Comparison of ENCODE assay signal across 21 mouse cellular contexts in the genomic region with DNA sequence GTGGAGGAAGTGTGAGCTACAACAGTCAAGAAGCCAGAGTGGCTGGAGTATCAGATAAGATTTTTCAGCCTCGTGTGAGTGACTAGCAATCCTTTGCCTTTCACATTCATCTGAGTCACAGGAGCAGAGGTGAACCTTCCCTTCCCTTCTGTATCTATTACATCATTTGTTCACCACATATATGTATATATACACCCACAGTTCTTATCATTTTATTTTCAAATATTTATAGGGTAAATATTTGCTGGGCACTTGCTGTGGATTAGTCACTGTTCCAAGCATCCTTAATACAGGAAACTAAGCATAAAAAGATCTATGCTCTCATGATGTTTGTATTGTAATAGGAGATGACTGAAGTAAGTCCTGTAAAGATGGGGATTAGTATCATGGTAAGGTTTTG.
"Had no signal": no experiment of that assay in that cellular context is flagged by ENCODE, and none has a peak within 500 bp of the region (broad histone marks: within the 10 kb centered on the region; RNA-seq: fewer than 3 reads in every experiment).

No protein-coding gene starts in this region.

- H3K4me2 ChIP-seq: intestine, embryonic 15.5 days; kidney, embryonic 15.5 days; limb, embryonic 12.5 days; limb, embryonic 15.5 days; liver, embryonic 11.5 days; midbrain, embryonic 11.5 days; neural tube, embryonic 12.5 days; neural tube, embryonic 15.5 days had no signal

- H3K27ac ChIP-seq: intestine, embryonic 15.5 days; kidney, embryonic 15.5 days; limb, embryonic 12.5 days; limb, embryonic 15.5 days; liver, embryonic 14.5 days; neural tube, embryonic 12.5 days; neural tube, embryonic 15.5 days had no signal

- H3K36me3 ChIP-seq: intestine, embryonic 15.5 days; kidney, embryonic 15.5 days; limb, embryonic 12.5 days; limb, embryonic 15.5 days; neural tube, embryonic 12.5 days; neural tube, embryonic 15.5 days had no signal

- H3K4me3 ChIP-seq: intestine, embryonic 15.5 days; kidney, embryonic 15.5 days; limb, embryonic 12.5 days; limb, embryonic 15.5 days; neural tube, embryonic 12.5 days; neural tube, embryonic 15.5 days had no signal

- H3K9ac ChIP-seq: intestine, embryonic 15.5 days; kidney, embryonic 15.5 days; limb, embryonic 12.5 days; limb, embryonic 15.5 days; liver, embryonic 14.5 days; liver, postnatal 0 days; neural tube, embryonic 12.5 days; neural tube, embryonic 15.5 days had no signal

- DNase-seq: kidney, adult 11 months; kidney, adult 8-10 months; kidney, postnatal 10 days; kidney, postnatal 4 days; left cerebral cortex, postnatal 4 days; liver, postnatal 0 days; midbrain, embryonic 14.5 days; right cerebral cortex, adult 18-20 months; right cerebral cortex, postnatal 25 days; spleen, adult 18-20 months; thymus, adult 18-20 months; thymus, postnatal 36 days had no signal

- H3K4me1 ChIP-seq: intestine, embryonic 15.5 days; kidney, embryonic 15.5 days; limb, embryonic 12.5 days; limb, embryonic 15.5 days; neural tube, embryonic 12.5 days; neural tube, embryonic 15.5 days had no signal

- ATAC-seq: intestine, embryonic 15.5 days; liver, postnatal 0 days had no signal

- H3K9me3 ChIP-seq: intestine, embryonic 15.5 days; kidney, embryonic 15.5 days; limb, embryonic 12.5 days; limb, embryonic 15.5 days; neural tube, embryonic 12.5 days; neural tube, embryonic 15.5 days had no signal

- H3K27me3 ChIP-seq: intestine, embryonic 15.5 days; kidney, embryonic 15.5 days; limb, embryonic 12.5 days; limb, embryonic 15.5 days; neural tube, embryonic 12.5 days; neural tube, embryonic 15.5 days had no signal
